Mouse (Mus musculus) large intestine, adult 2 months (tissue): ENCODE measurements around the gene Pradc1. TPM values are rescaled to one million over a fixed set of nuclear protein-coding genes. Genes with fewer than 3 reads are reported as not detected.
"Not testable (repeated sequence)": the region's sequence is repeated elsewhere in the genome, so short reads cannot be mapped to it uniquely, and the experiment has no call there.

ENCODE experiments used
- DNase-seq: peaks from one replicate; pipeline ENCODE4 v3.0.0-alpha.2; 2012; ENCODE audit warnings: low read depth, low spot score
- WGBS: fragments of 180-500 bp; shearing (Covaris S2); methylation state at CpG from one replicate; pipeline ENCODE4 v1.1.7; 2018; 5-methylcytosine and 5-hydroxymethylcytosine counted together
- polyA plus RNA-seq: library from polyadenylated mRNA; depleted of rRNA; stranded (reverse); fragments of >200 nt; gene quantifications from 2 replicates; pipeline ENCODE4 v1.2.3, GENCODE M21; 2012

The Pradc1 gene
- polyA plus RNA-seq, 1 experiment = 25.5 TPM

DNA sequence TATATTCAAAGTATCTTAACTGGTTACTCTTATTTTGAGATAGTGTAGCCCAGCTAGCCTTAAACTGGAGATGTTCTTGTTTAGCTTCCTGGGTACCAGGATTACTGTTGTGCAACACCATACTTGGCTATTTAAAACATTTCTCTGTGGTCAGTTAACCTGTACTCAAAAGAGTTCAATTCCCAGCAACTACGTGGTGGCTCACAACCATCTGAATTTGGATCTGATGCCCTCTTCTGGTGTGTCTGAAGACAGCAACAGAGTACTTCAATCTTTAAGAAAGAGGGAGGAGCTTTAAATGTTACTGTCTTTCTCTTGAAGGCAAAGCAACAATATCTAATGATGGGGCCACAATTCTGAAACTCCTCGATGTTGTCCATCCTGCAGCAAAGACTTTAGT, 7.9 kb upstream of the Pradc1 start:
- WGBS = 85% methylated on average over 2 of the region's 2 CpGs
- DNase-seq = no peak

DNA sequence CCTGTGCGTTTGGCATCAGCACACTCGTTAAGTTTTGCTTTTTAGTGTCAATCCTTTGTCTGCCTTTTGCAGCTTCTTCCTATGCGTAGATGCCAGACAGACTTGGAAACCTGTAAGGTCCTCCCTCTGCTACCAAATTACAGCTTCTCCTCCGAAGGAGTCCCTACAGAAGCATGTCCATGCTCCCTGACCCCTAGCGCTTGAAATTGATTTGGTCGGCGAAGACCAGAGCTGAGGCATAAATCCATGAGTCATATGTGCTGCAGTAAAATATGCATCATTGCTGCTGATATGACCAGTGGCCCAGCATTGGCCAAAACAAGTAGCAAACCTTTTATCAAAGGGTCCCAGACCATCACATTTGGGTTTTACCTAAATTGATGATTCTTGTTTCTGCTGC, 1.0 kb upstream of the Pradc1 start:
- DNase-seq = no peak
- WGBS = 2% methylated on average over 7 of the region's 7 CpGs

DNA sequence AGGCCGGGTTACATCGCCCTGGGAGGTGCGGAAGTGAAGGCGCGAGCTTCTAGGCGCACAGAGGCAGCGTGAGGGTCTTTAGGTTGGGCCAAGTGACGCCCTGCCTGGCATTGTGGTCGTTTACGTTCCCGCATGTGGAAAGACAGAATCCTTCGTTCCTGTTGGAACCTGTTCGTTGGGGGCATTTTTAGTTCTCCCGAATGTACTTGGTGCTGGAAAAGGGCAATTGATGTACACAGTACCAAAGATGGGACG, 568 bp upstream of the Pradc1 start:
- DNase-seq = no peak
- under 1% methylated on average over 15 of the region's 15 CpGs for WGBS

DNA sequence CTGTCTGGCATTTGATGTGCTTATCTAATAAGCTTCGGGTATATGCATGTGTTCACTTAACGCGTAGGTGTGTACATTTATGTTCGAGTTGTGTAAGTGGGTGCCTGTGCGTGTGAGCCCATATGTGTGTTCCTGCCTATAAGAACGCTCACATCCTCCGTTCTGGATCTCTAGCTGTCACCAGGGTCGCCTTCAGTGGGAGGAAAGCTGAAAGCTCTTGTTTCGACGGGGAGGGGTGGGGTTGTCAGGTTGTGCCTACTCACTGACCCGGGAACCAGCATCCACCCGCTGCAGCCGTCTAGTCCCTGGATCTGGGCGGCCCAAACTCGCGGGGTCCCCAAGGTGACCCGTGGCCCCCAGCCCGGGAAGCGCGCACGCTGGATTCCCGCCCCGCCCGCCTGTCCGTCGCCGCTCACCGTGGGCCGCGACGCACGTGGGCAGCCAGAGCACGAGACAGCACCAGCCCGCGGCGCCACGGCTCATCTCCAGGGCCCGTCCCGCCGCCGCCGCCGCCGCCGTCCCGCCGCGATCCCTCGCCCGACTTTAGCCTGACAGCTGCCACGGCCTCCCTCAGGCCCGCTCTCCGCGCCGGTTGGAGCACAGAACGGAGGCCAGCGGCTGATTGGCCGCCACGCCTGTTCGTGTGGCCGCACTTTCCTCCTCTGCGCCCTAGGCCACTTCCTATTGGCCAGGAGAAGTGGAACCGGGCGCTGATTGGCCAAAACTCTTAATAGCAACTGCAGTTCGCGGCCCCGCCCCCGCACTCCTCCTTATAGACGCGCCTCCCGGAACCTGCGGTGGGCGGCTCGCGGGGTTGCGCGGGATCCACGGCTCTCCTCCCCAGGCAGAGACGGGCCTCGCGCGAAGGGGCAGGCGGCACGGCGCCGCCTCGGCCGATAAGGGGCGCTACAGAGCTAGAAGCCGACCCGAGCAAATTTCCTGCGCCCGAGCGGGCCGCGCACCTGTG, 790 bp downstream of the Pradc1 start, which contains the start of gene Cct7:
TSS of gene Cct7 (plus strand) at position 818 of the 967 bp plus-strand sequence.
- 1% methylated on average over 96 of the region's 96 CpGs for WGBS
- DNase-seq = peak; percentile 98

DNA sequence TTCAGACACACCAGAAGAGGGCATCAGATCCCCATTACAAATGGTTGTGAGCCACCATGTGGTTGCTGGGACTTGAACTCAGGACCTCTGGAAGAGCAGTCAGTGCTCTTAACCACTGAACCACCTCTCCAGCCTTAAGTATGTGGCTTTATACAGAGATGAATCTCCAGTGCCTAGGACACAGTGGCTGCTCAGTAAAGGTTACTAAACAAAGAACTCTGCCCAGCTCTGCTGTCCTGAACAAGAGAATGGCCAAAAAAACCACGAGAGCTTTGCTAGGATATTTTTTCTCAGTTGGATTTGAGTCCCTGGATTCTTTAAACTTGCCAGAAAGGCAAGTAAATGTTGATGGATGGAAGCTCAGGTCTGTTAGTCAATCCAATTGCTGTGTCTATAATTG, 1.6 kb downstream of the Pradc1 start:
- WGBS = 58% methylated on average over 1 of the region's 1 CpGs
- DNase-seq = not testable (repeated sequence)

DNA sequence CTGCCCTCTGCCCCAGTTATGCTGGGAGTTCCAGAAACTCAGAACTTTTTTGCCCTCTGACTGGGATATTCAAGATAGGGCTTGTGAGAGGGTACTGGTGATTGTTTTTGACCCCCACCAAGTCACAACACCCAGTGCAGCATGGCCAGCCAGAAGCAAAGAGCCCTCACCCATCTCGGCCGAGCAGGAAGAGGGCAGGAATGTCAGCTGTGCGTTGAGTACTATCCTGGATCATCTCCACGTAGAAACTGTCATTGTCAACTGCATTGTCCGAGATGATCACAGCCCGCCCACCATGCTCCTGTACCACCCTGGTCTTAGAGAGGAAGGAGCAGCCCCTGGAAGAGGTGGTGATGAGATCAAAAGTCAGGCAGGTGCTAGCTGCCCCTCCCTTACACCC, 4.4 kb downstream of the Pradc1 start:
- 82% methylated on average over 6 of the region's 6 CpGs for WGBS
- no peak for DNase-seq

DNA sequence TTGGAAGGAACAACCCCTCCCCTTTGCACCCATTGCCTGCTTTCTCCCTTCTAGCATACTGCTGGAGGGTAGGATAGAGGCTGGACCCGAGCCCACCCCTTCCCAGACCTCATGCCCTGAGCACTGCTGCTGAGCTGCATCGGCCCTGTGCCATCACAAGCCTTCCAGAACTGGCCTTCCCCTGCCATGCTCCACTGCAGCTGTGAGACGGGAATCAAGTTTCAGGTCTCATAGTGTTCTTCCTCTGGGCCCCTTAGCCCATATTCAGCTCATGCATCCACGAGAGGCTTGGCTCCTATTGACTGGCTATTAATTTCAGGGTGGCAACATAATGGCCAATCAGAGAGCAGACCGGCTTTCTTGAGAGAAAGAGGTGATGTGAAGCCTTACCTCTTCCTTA, 6.5 kb downstream of the Pradc1 start:
- DNase-seq = no peak
- WGBS = 88% methylated on average over 5 of the region's 5 CpGs

DNA sequence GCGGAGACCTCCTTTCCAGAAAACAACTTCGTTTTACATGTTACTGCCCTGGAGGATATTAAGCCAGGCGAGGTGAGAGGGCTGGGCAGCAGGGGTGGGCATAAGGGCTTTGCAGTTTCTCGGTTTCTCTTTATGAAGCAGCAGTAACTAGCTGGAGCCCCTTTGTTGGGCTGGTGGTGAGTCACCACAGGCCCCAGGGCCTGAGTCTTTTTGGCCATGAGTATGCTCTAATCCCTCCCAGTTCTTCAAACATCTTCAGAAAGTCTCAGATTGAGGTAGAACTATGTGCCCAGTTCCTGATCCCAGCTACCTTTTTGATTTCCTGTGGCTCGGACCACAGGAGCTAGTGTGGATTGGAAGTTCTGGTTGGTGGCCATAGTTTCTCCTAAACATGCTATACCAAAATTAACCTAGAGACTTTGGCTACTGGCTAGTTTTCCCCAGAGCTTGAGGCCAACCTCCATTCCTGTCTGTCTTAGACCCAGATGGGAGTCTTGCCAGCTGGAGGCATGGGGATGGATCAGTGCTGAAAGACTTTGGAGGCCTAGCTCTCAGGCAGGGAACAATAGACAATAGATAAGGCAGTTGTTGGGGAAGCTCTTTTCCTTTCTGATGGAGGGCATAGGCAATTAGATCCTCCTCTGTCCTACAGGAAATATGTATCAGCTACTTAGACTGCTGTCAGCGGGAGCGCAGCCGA, 7.4 kb downstream of the Pradc1 start:
- WGBS = 90% methylated on average over 8 of the region's 8 CpGs

DNA sequence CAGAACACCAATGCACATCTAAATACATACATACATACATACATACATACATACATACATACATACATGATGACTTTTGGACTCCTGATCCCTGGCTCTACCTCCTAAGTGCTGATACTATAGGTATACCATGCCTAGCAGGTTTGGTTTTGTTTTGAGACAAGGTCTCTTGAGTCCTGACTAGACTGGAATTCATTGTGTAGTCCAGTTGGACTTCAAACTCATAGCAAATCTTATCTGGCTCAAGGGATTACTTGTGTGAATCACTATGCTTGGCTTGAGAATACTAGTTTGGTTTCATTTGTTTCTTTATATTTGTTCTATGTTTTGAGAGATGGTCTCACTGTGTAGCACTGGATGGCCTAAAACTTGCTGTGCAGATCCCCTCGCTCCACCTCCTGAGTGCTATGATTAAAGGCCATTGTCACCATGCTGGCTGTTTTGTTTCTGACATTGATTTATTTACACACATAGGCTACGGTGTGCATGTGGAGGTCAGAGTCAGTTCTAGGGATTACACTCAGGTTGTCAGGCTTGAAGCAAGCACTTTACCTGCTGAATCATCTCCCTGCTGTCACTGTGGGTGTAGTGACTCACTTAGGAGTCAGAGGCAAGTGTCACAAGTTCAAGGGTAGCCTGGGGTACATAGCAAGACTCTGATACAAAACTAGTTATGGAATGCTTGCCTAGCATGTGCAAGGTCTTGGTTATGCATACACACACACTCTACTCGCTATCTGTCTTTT, 8.1 kb downstream of the Pradc1 start:
- WGBS = 80% methylated on average over 3 of the region's 3 CpGs
- no peak for DNase-seq

More for the DNA sequence above, 7.4 kb downstream of the Pradc1 start:
- DNase-seq = no peak

DNA sequence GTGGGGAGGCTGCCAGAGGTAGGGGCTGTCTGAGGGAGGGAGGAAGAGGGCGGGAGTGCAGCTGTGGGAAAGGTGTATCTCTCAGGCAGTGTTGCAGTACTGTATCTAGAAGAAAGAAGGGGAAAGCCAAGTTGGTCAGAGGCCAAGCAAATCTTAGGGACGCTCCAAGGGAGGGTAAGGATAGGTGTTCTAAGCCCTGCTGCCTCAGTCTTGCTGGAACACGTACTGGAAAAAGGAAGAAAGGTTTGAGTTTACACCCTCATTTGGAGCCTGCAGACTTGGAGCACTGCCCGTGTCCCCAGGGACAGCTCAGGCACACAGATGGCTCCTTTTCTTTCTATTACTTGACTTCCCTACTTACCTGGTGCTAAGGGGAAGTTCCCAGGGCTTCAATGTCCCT, 10.6 kb downstream of the Pradc1 start:
- 79% methylated on average over 4 of the region's 4 CpGs for WGBS

DNA sequence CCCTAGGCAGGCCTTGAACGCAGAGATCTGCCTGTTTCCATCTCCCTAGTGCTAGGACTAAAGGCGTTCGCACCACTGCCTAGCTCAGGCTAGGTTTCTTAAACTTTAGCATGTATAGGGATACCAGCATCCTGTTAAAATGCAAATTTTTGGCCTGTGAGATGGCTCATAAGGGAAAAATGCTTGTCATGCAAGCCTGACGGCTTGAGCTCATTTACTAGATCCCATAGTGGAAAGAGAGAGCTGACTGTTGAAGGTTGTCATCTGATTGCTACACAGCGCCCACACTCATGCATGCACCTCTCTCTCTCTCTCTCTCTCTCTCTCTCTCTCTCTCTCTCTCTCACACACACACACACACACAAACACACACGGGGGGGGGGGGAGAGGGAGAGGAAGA, 15.1 kb downstream of the Pradc1 start:
- no peak for DNase-seq
- WGBS = 85% methylated on average over 5 of the region's 6 CpGs

More for the DNA sequence above, 10.6 kb downstream of the Pradc1 start:
- no peak for DNase-seq

DNA sequence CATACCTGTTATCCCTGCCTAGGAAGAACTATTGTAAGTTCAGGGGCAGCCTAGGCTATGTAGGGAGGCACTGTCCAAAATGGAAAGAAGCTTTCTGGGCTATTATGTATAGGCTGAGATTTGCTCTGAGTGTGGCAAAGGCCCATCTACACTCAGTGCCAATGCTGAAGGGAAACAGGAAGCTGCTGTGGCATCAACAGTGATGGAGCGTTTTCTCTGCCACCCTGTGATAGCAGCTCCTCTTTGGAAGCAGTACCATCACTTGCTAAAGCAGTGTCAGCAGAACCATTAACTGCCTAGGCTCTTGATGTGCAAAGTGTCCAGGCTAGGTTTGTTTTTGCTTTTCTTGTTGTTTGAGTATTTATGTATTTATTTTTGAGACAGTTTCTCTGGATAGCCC, 15.6 kb downstream of the Pradc1 start:
- no peak for DNase-seq
- 70% methylated on average over 1 of the region's 1 CpGs for WGBS

DNA sequence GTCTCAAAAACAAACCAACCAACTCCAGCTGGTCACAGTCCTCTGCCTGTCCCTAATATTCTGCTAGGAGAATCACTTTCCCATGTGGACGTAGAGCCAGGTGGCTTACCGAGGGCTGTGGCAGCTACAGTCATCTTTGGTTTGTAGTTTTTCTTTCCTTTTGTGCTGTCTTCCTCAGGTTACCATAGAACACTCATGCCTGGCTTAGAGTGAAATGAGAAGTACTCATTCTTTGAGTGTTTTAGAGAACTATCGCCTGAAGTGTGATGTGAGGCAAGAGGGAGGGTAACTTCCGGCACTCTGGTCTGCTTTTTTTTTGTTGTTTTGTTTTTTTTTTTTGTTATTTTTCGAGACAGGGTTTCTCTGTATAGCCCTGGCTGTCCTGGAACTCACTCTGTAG, 17.9 kb downstream of the Pradc1 start:
- WGBS = 73% methylated on average over 5 of the region's 5 CpGs
- DNase-seq = no peak

DNA sequence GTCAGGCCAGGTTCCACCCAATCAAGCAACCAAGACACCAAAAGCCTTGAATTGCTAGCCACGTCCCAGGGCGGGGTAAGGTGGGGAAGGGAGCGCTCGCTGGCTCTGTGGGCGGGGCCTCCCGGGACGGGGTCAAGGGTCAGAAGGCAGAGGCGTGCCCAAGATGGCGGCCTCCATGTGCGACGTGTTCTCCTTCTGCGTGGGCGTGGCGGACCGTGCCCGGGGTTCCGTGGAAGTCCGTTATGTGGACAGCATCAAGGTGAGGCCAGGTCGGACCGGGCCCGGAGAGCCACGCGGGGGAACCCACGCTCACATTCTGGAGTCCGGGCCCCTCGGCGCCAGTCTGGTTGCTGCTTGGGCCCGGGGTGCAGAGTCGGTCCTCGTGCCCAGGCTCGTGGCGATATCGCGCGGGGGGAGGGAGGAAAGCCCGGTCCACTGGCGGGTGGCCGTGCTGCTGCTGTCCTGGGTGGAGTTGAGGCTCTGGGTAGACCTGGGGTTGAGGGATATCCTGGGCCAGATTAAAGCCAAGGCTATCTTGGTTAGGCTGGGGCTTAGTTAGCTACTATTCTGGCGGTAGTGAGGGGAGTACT, 19.8 kb downstream of the Pradc1 start, which contains the start of gene Smyd5:
TSS of gene Smyd5 (plus strand) at position 148 of the 590 bp plus-strand sequence.
- WGBS = 1% methylated on average over 39 of the region's 39 CpGs
- DNase-seq = peak; percentile 66

DNA sequence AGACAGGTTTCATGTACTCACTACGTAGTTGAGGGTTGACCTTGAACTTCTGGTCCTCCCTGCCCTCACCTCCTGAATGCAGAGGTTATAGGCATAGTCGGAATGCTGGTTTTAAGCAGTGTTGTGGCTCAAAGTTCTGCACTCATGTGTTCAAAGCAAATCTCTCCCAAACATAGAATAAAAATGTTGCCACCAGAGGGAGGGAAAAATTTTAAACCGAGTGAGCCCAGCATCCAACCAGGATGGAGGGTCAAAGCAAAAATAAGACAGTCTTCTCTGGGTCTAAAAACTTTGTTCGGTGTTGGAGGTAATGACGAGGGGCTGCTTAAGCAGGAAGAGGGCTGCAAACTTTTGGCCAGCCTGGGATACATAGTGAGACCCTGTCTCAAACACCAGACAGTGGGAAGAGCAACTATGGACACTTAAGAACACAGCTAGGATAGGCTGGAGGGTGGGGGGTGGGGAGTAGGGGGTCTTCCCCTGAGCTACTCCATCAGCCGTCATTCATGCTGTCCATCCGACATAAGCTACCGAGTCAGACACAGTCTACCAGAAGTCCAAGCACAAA, 20.4 kb downstream of the Pradc1 start:
- WGBS = 45% methylated on average over 8 of the region's 8 CpGs
- no peak for DNase-seq

DNA sequence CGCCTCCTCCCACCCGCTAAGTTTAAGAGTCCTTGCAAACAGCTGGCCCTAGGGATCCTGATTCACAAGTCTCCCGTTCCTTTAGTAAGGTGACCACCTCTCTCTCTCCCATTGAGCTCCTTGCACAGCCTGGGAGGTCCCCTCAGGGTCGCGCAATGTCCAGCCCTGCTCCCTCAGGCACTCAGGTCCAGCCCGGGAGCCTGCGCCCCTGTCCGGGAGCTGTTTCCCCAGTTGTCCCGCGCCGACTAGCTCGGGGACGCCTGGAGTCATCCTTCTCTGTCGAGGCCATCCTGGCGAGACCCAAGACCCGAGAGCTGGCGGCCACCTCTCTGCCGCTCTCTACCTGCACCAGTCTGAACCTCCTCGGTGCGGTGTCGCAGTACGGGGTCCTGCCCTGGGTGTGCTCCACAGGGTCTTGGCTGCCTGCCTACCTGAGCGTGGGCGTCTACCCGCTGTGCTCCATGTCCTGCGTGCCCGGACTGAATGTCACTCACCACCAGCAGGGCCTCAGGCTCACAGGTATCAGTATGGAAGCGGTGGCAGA, 27.9 kb downstream of the Pradc1 start, which contains the start of gene Noto:
TSS of gene Noto (plus strand) at position 51 of the 544 bp plus-strand sequence.
- 34% methylated on average over 28 of the region's 28 CpGs for WGBS

DNA sequence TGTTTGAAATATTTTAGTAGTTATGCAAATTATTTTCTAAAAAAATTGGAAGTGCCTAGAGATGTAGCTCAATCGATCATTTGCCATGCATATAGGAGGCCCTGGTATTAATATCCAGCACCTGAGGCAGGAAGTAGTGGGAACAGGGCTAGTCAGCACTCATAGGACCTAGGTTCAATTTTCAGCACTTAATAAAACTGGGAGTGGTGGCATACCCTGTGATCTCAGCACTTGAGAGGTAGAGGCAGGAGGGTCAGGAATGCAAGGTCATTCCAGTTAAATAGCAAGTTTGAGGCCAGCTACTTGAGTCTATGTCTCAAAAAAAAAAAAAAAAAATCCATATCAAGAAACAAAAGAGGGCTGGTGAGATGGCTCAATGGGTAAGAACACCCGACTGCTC, 32.6 kb downstream of the Pradc1 start:
- no peak for DNase-seq
- WGBS = 68% methylated on average over 2 of the region's 2 CpGs

More for the DNA sequence above, 27.9 kb downstream of the Pradc1 start, which contains the start of gene Noto:
- DNase-seq = no peak

DNA sequence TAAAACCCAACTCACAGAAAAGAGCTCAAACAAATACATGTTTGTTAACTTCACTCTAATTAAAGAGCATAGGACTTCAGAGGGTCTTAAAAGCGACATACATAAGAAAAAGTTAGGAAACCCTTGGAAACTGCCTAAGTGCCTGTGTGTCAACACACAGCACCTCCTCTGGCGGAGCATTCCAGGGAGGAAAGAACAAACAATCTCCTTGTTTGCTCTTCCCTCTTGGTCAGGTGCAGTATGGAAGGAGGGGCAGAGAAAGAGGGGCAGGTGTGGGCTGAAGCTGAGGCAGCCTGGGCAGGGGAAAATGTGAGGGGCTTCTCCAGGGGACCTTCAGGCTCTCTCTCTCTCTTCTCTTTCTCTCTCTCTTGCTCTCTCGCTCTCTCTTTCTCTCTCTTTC, 35.9 kb downstream of the Pradc1 start:
- 16% methylated on average over 3 of the region's 3 CpGs for WGBS
- DNase-seq = no peak

DNA sequence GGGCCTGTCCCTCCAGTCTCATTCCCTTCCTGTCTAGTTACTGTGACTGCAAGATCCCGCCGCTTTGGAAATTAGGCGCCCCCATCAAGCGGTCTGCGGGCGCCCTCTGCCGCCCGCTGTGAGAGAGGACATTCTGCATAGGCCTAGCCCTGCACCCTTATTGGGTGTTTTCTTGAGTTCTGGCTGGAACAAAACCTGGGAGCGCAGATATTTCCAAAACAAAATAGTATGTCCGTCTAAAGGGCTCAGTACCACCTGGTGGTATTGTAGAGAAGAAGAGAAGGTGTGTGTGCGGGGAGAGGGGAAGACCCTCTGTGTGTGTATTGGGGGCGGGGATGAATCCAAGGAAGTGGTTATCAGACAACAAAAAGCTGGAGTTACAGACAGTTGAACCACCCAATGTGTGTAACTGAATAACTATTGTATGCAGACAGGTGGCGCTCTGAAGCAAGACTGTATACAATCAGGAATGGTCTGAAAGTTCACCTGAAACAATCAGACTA, 40.9 kb downstream of the Pradc1 start:
- WGBS = 13% methylated on average over 13 of the region's 13 CpGs
- DNase-seq = no peak
